Mouse (Mus musculus): ENCODE results near the gene Ring1.

DNA sequence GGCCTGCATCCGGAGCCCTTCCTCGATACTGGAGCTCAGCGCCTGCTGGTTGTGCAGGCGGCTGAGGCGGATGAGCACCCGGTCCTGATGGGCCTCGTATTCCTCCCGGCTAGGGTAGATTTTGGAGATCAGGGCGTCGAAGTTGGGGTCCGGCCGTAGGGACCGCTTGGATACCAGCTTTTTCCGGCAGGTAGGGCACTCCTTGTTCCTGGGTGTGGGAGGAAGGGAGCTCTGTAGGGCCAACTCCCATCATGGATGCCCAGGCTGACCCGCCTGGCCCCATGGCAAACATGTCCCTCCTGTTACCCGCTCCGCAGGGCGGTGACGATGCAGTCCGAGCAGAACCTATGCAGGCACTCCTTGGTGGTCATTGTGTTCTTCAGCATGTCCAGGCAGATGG, 1.5 kb downstream of the Ring1 start:
- TF ChIP-seq POLR2A (IDR thresholded peaks at IDR 0.05; ENCODE audit: low read depth, low read length) (no peak), CTCF (IDR thresholded peaks at IDR 0.05; ENCODE audit: extremely low read depth, insufficient read length, insufficient replicate concordance, low read depth, low read length) (no peak)

Measured in small intestine, adult 2 months (tissue).